Mouse (Mus musculus): Measurements from ENCODE around the gene Fanca.

Gene Fanca

DNA sequence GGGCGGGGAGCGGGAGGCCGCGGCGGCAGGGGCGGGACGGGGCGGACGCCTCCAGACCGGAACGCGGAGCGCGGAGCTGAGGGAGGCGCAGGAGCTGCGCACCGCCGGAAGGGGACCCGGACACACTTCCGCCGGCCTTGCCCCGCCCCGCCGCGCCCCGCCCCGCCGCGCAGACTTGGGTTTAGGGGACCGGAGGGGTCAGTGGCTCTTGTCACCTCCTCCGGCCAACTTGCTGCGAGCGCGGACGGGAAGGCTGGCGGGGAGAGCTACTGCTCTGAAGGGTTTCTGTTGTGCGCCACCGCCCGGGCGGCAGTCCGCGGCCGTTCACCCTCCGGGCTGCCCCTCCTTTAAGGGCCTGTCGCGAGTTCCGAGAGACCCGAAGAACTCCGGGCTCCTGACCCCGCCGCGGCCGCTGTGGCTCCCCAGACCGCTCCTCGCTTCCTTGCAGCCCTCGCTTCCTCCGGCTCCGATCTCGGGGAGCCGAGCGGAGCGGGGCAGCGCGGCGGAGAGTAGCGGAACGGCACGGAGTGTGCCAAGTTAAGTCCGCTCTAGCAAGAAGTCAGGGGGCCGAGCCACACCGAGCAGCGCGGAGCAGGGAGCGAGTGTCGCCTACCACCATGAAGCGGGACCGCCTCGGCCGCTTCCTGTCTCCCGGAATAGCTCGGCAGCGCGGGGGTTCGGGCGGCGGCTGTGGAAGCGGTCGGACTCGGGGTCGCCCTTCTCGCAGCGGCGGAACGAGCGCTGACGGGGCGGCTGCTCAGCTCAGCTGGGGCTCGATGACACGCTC, 64.1 kb downstream of the Fanca start, which contains the start of the genes Zfp276 and Vps9d1:
Zfp276 (plus strand) TSS at position 97 of the 787 bp plus-strand sequence.
Vps9d1 (minus strand) TSS at position 250 of the 787 bp plus-strand sequence.
- TF ChIP-seq GATA4 (IDR thresholded peaks at IDR 0.05; ENCODE audit: insufficient replicate concordance, low read length): no peak; the same call in 1 of the 2 replicates

- TF ChIP-seq GATA4 (IDR thresholded peaks at IDR 0.05; ENCODE audit: insufficient replicate concordance, low read length): no peak
These were observed 64.8 kb downstream of the Fanca start for GRCm38 (mm10) chr8:123253451-123254098.

GRCm38 (mm10) chr8:123252925-123253324, 65.5 kb downstream of the Fanca start:
- TF ChIP-seq GATA4 (IDR thresholded peaks at IDR 0.05; ENCODE audit: insufficient replicate concordance, low read length): no peak

GRCm38 (mm10) chr8:123250940-123251339, 67.4 kb downstream of the Fanca start:
- no peak for TF ChIP-seq GATA4 (IDR thresholded peaks at IDR 0.05; ENCODE audit: insufficient replicate concordance, low read length)

DNA sequence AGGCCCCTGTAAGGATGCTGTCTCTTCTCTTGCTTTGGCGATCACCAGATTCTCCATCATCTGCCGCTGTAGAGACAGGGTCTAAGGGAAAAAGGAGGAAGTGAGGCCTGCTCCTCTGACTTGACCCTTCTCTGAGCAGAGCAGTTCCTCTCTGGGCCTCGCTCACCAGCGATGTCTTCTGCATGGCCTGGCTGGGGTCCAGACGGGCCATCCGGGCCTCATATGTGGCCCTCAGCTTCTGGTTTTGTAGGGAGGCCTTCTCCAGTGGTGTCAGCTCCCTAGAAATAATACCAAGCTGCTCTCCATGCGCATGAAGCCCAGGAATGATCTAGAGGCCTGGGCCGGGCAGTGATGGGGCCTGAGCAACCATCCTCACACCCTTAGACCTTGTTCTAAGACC, 69.8 kb downstream of the Fanca start:
- TF ChIP-seq GATA4 (IDR thresholded peaks at IDR 0.05; ENCODE audit: insufficient replicate concordance, low read length): no peak

DNA sequence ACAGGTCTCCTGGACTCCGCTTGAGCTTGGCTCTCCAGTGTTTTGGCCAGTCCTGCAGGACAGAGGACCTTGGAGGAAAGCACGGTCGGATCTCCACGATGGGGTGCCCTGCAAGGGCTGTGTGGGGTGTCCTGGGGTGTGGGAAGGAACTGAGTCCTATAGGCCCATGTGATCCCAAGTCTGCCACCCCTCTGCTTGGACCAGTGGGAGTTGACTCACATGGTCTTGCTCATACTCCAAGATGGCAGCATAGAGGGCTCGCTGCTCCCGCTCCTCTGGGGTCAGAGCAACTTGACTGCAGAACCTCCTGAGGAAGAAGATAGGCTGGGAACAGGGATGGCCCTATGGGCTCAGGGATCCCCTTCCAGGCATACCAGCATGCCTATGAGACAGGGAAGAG, 70.6 kb downstream of the Fanca start:
- no peak for TF ChIP-seq GATA4 (IDR thresholded peaks at IDR 0.05; ENCODE audit: insufficient replicate concordance, low read length)

DNA sequence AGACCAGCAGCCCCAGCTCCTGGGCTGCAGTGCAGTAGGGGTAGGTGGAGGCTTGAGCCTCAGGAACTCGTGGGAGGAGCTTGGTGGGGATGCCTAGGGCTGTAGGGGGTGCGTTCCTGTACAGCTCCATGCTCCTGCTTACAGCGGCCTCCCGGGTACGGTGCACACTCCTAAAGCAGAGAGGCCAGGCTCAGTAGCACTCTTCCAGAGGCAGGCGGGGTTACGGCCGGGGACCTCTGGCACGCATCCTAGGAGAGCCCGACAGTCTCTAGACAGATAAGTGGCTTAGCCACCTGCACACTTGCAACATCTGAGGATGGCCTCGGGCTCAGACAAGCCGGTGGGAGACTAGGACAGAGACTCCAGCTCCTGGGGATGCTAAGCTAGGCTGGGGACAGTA, 72.8 kb downstream of the Fanca start:
- TF ChIP-seq GATA4 (IDR thresholded peaks at IDR 0.05; ENCODE audit: insufficient replicate concordance, low read length): no peak

GRCm38 (mm10) chr8:123244382-123244781, 74.0 kb downstream of the Fanca start:
- no peak; the same call in 1 of the 2 replicates for TF ChIP-seq GATA4 (IDR thresholded peaks at IDR 0.05; ENCODE audit: insufficient replicate concordance, low read length)

GRCm38 (mm10) chr8:123243053-123243452, 75.3 kb downstream of the Fanca start:
- TF ChIP-seq GATA4 (IDR thresholded peaks at IDR 0.05; ENCODE audit: insufficient replicate concordance, low read length): no peak

- TF ChIP-seq GATA4 (IDR thresholded peaks at IDR 0.05; ENCODE audit: insufficient replicate concordance, low read length): peak; percentile 98
These were observed 76.1 kb downstream of the Fanca start for GRCm38 (mm10) chr8:123242107-123242923.

DNA sequence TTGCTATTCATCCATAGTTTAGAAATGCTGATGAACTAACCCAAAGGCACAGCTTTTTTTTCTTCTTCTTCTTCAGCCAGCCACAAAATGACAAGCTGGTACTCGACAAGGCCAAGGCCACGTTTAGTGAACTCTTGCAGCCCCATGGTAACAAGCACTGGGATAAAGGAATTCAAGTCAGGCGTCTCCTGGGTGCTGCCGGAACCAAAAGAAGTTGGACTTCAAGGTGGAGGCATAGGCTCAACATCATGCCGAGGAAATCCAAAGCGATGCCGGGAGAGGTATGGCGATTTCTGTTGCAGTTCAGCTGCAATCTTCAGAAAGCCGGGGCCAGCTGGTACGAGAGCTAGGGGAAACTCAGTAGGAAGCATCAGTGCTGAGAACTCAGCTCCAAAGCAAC, 79.0 kb downstream of the Fanca start:
- TF ChIP-seq GATA4 (IDR thresholded peaks at IDR 0.05; ENCODE audit: insufficient replicate concordance, low read length): no peak

- TF ChIP-seq GATA4 (IDR thresholded peaks at IDR 0.05; ENCODE audit: insufficient replicate concordance, low read length): no peak
These were observed 82.6 kb downstream of the Fanca start, which contains the start of gene Spata2l for GRCm38 (mm10) chr8:123235520-123236497. TSS of gene Spata2l (minus strand) at chr8:123236233.

- no peak for TF ChIP-seq GATA4 (IDR thresholded peaks at IDR 0.05; ENCODE audit: insufficient replicate concordance, low read length)
These were observed 83.4 kb downstream of the Fanca start for GRCm38 (mm10) chr8:123234918-123235519.

GRCm38 (mm10) chr8:123233760-123234159, 84.6 kb downstream of the Fanca start:
- no peak for TF ChIP-seq GATA4 (IDR thresholded peaks at IDR 0.05; ENCODE audit: insufficient replicate concordance, low read length)
